Mouse (Mus musculus): ENCODE results near the gene Cenpo. TPM values are rescaled to one million over a fixed set of nuclear protein-coding genes. Genes with fewer than 3 reads are reported as not detected.

Gene Cenpo
- 1 to 10 TPM; 4.4 to 8.5 TPM for polyA plus RNA-seq (2012; fragmentation: generic; extraction: Trizol)

GRCm38 (mm10) chr12:4233572-4234508 is at the start of gene Cenpo, which contains the start of gene Ptrhd1:
Gene Cenpo, minus strand, starts transcription at chr12:4234294.
Gene Ptrhd1, plus strand, starts transcription at chr12:4234027.

Other genes starting within 250 kb of the Cenpo start
- gene Efr3b, start 195.4 kb downstream of the Cenpo start, polyA plus RNA-seq (2012; fragmentation: generic; extraction: Trizol), result under 1 TPM; 0.04 to 0.05 TPM
- gene Dnajc27, start 151.7 kb downstream of the Cenpo start, polyA plus RNA-seq (2012; fragmentation: generic; extraction: Trizol), result 1 to 10 TPM in 1 of 2 experiments, under 1 TPM in 1; 0.33 to 2.7 TPM
- gene Adcy3, start 101.2 kb downstream of the Cenpo start, polyA plus RNA-seq (2012; fragmentation: generic; extraction: Trizol), result 1 to 10 TPM in 1 of 2 experiments, under 1 TPM in 1; 0.09 to 2.2 TPM
- gene Ptrhd1, start 267 bp downstream of the Cenpo start, polyA plus RNA-seq (2012; fragmentation: generic; extraction: Trizol), result 1 to 10 TPM; 5.3 to 5.5 TPM
- 1 to 10 TPM in 1 of 2 experiments, under 1 TPM in 1; 0.34 to 4.8 TPM for gene Ncoa1, start 242.9 kb upstream of the Cenpo start, polyA plus RNA-seq (2012; fragmentation: generic; extraction: Trizol)

All from C3H10T1/2 (cell line).